Mouse (Mus musculus) forebrain, embryonic 14.5 days (tissue): ENCODE data around the gene Ing2. TPM values are rescaled to one million over a fixed set of nuclear protein-coding genes. Genes with fewer than 3 reads are reported as not detected.

Source experiments
- ATAC-seq: fragments of 200-750 bp; cut with Nextera tagmentation; 2 replicates; pipeline ENCODE4 v1.8.0; 2017; ENCODE audit warnings: mild to moderate bottlenecking, moderate library complexity
- DNase-seq: peaks from one replicate; pipeline ENCODE4 v3.0.0-alpha.2; 2015; ENCODE audit warnings: low spot score
- H3K27ac ChIP-seq: fragments of 300-500 bp; sonication (generic); 2 replicates; pipeline ENCODE4 v1.5.1; 2014; ENCODE audit warnings: low read depth, mild to moderate bottlenecking, control low read depth, low read length, moderate library complexity
- H3K27me3 ChIP-seq: fragments of 300-500 bp; sonication (generic); replicated peaks from 2 replicates; pipeline ENCODE4 v1.6.1; 2014; ENCODE audit warnings: low read length, control low read depth, mixed read lengths; ENCODE audit not compliant: control insufficient read depth, insufficient read depth
- H3K36me3 ChIP-seq: fragments of 300-500 bp; sonication (generic); 2 replicates; pipeline ENCODE4 v1.6.1; 2014; ENCODE audit warnings: low read length, control low read depth; ENCODE audit not compliant: control insufficient read depth, insufficient read depth
- H3K4me1 ChIP-seq: fragments of 300-500 bp; sonication (generic); 2 replicates; pipeline ENCODE4 v1.6.1; 2014; ENCODE audit warnings: antibody characterized with exemption, low read length, control low read depth; ENCODE audit not compliant: control insufficient read depth, insufficient read depth
- H3K4me2 ChIP-seq: fragments of 300-500 bp; sonication (generic); 2 replicates; pipeline ENCODE4 v1.6.1; 2014; ENCODE audit warnings: mild to moderate bottlenecking, control low read depth, low read length
- H3K4me3 ChIP-seq: fragments of 300-500 bp; sonication (generic); 2 replicates; pipeline ENCODE4 v1.5.1; 2014; ENCODE audit warnings: low read depth, low read length, control low read depth
- H3K9ac ChIP-seq: fragments of 300-500 bp; sonication (generic); 2 replicates; pipeline ENCODE4 v1.6.1; 2014; ENCODE audit warnings: mild to moderate bottlenecking, low read length, control low read depth, moderate library complexity
- H3K9me3 ChIP-seq: fragments of 300-500 bp; sonication (generic); replicated peaks from 2 replicates; pipeline ENCODE4 v1.6.1; 2016; ENCODE audit warnings: low read length, control low read depth, mixed read lengths; ENCODE audit not compliant: control insufficient read depth
- WGBS: fragments of 180-500 bp; shearing (Covaris S2); extraction: QIAGEN DNeasy Blood & Tissue Kit; methylation state at CpG from one replicate; pipeline ENCODE4 v1.1.7; 2014; 5-methylcytosine and 5-hydroxymethylcytosine counted together
- polyA plus RNA-seq: library from polyadenylated mRNA; unstranded; fragments of >200 nt; fragmentation: Nextera tagmentation; extraction: Ambion mirVana; gene quantifications from 2 replicates; pipeline ENCODE4 v1.2.1, GENCODE M21; 2014

The Ing2 gene
- polyA plus RNA-seq, 1 experiment from 2014 or later = 5.8 TPM

DNA sequence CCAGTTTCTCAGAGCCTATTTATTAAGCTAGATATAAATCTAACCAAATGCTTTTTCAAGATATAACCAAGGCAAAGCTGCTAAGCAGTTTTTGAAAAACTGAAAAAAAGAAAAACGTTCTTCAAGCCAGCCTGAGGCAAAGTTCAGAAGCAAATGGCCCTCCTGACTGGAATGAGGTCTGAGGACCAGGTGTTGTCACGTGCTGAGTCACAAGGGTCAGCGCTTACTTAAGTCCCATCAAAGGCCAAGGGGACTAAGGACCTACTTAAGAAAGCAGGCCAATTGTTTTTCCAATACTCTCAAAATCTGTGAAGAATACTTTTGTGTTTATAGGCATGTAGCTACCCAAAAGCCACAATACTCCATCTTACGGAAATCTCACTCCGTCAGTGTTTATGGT is 12.2 kb downstream of the Ing2 start:
- Histone ChIP-seq H3K9ac (no peak overlapping the region), H3K36me3 (peaks cover 10% of the 10 kb centered on the region; the same call in 1 of the 2 replicates), H3K9me3 (no peaks in the 10 kb centered on the region), H3K4me1 (no peaks in the 10 kb centered on the region), H3K4me3 (no peak overlapping the region), H3K27ac (no peak overlapping the region), H3K4me2 (no peak overlapping the region), H3K27me3 (no peaks in the 10 kb centered on the region)
- DNase-seq = no peak
- ATAC-seq = no peak
- WGBS = 90% methylated on average over 5 of the region's 5 CpGs

DNA sequence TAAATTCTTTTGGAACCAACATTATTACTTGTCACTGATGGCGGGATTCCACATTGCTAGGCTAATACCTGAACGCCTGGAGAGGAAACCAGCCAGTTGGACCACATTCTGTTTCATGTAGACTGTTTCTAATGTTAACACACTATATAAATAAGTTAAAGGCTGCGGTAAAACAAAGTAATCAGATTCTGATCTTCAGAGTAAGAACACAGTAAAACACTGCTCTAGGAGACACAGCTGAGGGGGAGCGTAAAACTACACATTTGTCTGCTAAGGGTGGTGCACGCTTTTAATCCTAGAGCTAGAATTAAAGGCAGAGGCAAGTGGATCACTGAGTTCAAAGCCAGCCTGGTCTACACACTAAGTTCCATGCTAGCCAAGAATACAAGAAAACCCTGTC is 12.6 kb downstream of the Ing2 start:
- ATAC-seq (no peak), DNase-seq (no peak)
- Histone ChIP-seq H3K27ac (no peak overlapping the region), H3K4me2 (no peak overlapping the region), H3K27me3 (no peaks in the 10 kb centered on the region), H3K4me1 (no peaks in the 10 kb centered on the region), H3K9me3 (no peaks in the 10 kb centered on the region), H3K4me3 (no peak overlapping the region), H3K36me3 (peaks cover 5% of the 10 kb centered on the region; the same call in 1 of the 2 replicates), H3K9ac (no peak overlapping the region)
- WGBS = 96% methylated on average over 5 of the region's 5 CpGs

DNA sequence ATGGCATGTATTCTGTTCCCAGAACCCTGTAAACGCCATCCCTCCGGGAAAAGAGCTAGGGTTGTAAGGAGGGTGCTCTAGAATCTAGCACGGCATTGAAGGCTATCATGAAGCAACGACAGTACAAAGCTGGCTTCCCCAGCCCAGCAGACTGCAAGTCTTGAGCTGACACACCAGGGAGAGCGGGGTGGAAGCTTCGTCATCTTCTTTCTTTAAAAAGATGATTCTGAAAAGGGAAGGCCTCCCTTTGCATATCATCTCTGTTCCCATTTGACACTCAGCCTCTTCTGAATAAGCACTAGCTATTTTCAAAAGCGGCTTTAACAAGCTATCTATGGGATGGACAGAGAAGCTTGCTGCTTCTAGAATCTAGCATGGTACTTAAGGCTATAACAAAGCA is 15.0 kb downstream of the Ing2 start:
- no peak overlapping the region for H3K4me3 ChIP-seq
- H3K36me3 ChIP-seq = no peaks in the 10 kb centered on the region
- no peaks in the 10 kb centered on the region for H3K9me3 ChIP-seq
- no peak overlapping the region for H3K9ac ChIP-seq
- ATAC-seq (no peak), DNase-seq (no peak)
- no peaks in the 10 kb centered on the region for H3K4me1 ChIP-seq
- H3K27ac ChIP-seq = no peak overlapping the region
- WGBS = 92% methylated on average over 7 of the region's 7 CpGs
- no peaks in the 10 kb centered on the region for H3K27me3 ChIP-seq
- H3K4me2 ChIP-seq = no peak overlapping the region

DNA sequence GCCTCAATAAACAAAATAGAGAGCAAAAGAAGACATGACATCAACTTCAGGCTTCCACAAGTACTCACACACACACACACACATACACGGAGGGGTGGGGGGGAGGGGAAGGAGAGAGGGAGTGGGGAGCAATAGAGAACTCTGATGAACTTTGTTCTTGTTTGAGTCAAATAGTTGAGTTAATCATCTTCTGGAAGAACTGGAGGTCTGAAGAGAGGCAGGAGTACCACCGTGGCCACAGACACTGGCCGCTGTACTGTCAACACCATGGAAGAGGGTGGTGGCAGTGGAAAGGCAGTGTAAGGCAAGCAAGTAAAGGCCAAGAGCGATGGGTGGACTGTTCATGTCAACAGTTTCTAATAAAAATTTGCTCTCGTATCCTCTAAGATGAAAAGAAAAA is 15.9 kb downstream of the Ing2 start:
- Histone ChIP-seq H3K4me1 (no peaks in the 10 kb centered on the region), H3K9me3 (no peaks in the 10 kb centered on the region), H3K4me2 (no peak overlapping the region), H3K9ac (no peak overlapping the region), H3K36me3 (no peaks in the 10 kb centered on the region), H3K27me3 (no peaks in the 10 kb centered on the region), H3K4me3 (no peak overlapping the region), H3K27ac (no peak overlapping the region)
- DNase-seq (no peak), ATAC-seq (no peak)
- 93% methylated on average over 5 of the region's 5 CpGs for WGBS

DNA sequence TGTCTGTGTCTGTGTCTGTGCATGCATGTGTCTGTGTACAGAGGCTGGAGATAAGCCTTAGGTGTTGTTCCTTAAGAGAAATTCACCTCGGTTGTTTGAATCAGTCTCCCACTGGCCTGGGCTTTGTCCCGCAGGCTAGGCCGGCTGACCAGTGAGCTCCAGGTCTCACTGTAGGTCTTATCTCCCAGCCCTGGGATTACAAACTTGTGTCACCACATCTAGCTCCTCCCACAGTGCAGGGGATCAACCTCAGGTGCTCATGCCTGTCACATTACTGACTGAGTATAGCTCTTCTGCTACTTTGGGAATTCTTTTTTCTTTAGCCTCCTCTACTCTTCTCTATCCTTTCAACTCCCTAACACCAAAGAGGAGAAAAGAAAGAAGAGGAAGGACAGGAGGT is 20.9 kb downstream of the Ing2 start:
- Histone ChIP-seq H3K4me2 (no peak overlapping the region), H3K9ac (no peak overlapping the region), H3K9me3 (no peaks in the 10 kb centered on the region), H3K4me3 (no peak overlapping the region), H3K36me3 (no peaks in the 10 kb centered on the region), H3K27ac (no peak overlapping the region), H3K4me1 (no peaks in the 10 kb centered on the region), H3K27me3 (no peaks in the 10 kb centered on the region)
- DNase-seq (no peak), ATAC-seq (no peak)
- WGBS = 60% methylated on average over 3 of the region's 3 CpGs

DNA sequence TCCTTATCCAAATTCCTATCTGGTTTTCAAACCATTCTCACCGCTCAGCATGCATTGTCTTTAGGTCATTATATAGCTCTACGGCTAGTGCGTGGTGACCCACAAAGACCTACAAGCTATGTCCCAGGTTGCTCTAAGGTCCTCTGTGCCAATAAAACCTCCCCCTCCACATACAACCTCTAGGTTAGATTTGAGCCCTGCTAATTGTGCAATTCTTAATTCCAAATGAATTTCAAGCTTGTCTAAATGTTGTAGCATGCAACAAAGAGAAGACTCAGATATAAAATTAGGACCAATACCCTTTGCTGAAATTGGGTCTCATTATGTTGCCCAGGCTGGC is 22.6 kb downstream of the Ing2 start:
- Histone ChIP-seq H3K9ac (no peak overlapping the region), H3K4me1 (no peaks in the 10 kb centered on the region), H3K36me3 (no peaks in the 10 kb centered on the region), H3K4me3 (no peak overlapping the region), H3K4me2 (no peak overlapping the region), H3K27me3 (no peaks in the 10 kb centered on the region), H3K27ac (no peak overlapping the region), H3K9me3 (no peaks in the 10 kb centered on the region)
- no peak for DNase-seq
- WGBS = 75% methylated on average over 3 of the region's 3 CpGs
- ATAC-seq = no peak

DNA sequence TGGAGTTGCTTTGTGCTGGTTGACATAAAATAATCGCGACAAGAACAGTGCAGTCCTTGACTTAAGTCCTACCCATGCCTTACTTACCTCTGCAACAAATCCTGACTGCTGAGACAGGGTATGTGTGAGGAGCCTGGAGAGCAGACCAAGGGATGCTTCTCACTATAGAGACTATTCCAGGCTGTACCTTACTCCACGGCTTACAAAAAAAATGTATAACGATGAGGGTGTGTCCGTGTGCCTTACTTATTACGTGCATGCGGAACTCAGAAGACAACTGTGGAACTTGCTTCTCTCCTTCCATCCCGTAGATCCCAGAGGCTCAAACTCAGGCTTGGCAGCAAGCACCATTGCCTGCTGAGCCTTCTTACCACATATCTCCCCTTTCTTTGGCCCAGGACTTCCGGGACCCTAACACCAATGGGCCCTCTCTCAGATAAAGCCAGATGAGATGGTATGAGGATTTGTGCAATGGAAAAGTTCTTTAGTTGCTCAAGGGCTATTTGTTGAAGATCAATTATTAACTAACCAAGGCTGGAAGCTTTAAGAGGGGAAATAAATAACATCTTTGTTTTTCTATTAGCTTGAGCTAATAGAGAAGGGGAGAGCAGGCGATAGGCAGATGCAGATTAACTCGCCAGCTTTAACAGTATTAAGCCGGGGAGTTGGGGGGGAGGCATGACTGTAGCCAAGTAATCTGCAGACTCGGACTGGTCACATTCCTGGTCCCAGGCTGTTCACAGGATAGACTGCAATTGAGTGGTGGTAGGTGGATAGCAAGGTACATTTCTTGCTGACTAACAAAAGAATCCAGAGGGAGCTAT is 23.2 kb downstream of the Ing2 start:
- no peak overlapping the region for H3K27ac ChIP-seq
- no peak overlapping the region for H3K4me3 ChIP-seq
- whole genome bisulfite sequencing = 79% methylated on average over 13 of the region's 13 CpGs
- H3K27me3 ChIP-seq = no peaks in the 10 kb centered on the region
- ATAC-seq = no peak
- no peak for DNase-seq
- H3K4me1 ChIP-seq = no peaks in the 10 kb centered on the region
- H3K4me2 ChIP-seq = no peak overlapping the region
- H3K9me3 ChIP-seq = no peaks in the 10 kb centered on the region
- no peak overlapping the region for H3K9ac ChIP-seq
- no peaks in the 10 kb centered on the region for H3K36me3 ChIP-seq

DNA sequence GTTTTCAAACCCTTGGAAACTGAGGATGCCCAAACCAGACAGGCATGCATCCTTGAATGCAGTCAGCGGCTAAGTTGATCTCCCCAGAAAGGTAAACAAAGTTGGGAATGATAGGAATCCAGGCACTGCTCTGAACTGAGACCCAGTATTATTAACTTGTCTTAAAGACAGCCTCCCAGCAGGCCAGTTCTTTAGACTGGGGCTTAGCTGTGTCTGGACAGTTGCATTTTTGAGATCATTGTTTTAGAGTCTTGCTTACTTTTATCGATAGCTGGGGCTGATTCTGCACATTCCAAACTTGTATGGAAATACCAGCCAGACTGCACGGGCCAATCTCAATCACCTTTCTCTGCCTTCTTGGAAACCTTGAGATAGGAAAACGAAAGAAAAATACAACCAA is 24.5 kb downstream of the Ing2 start:
- WGBS = 87% methylated on average over 4 of the region's 4 CpGs
- H3K9me3 ChIP-seq = 0 out of 2 replicates have a peak, but pooled peaks cover 3% of the 10 kb centered on the region
- no peaks in the 10 kb centered on the region for H3K36me3 ChIP-seq
- DNase-seq (no peak), ATAC-seq (no peak)
- no peak overlapping the region for H3K4me2 ChIP-seq
- no peaks in the 10 kb centered on the region for H3K27me3 ChIP-seq
- no peak overlapping the region for H3K27ac ChIP-seq
- no peak overlapping the region for H3K4me3 ChIP-seq
- no peak overlapping the region for H3K9ac ChIP-seq
- no peaks in the 10 kb centered on the region for H3K4me1 ChIP-seq

DNA sequence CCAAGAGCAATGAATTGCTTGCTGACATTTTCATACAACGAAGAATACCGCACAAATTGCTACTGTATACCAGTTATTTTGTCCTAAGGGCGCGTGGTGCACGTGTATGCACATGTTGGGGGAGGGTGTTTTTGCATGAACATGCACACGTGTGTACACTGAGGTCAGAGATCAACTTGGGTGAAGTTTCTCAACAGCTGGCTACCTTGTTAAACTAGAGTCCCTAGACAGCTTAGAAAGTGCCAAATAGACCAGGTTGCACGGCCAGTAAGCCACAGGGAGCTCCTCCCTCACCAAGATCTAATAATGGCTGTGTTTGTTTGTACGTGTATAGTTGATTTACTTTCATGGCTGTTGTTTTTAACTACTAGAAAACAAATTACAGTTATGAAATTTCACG is 25.8 kb downstream of the Ing2 start:
- no peaks in the 10 kb centered on the region for H3K36me3 ChIP-seq
- H3K4me2 ChIP-seq = no peak overlapping the region
- no peak overlapping the region for H3K9ac ChIP-seq
- ATAC-seq (no peak), DNase-seq (no peak)
- no peak overlapping the region for H3K27ac ChIP-seq
- 0 out of 2 replicates have a peak, but pooled peaks cover 3% of the 10 kb centered on the region for H3K9me3 ChIP-seq
- no peak overlapping the region for H3K4me3 ChIP-seq
- WGBS = 90% methylated on average over 9 of the region's 9 CpGs
- no peaks in the 10 kb centered on the region for H3K4me1 ChIP-seq
- no peaks in the 10 kb centered on the region for H3K27me3 ChIP-seq
